Mouse (Mus musculus) urinary bladder, postnatal 25 days (tissue): ENCODE results near the gene Cfap20.

ENCODE experiments used
- DNase-seq: peaks from one replicate; pipeline ENCODE4 v3.0.0; 2022; ENCODE audit warnings: low spot score

Cfap20 gene

GRCm38 (mm10) chr8:95374429-95374828, 60.2 kb downstream of the Cfap20 start:
- DNase-seq, result no peak

DNA sequence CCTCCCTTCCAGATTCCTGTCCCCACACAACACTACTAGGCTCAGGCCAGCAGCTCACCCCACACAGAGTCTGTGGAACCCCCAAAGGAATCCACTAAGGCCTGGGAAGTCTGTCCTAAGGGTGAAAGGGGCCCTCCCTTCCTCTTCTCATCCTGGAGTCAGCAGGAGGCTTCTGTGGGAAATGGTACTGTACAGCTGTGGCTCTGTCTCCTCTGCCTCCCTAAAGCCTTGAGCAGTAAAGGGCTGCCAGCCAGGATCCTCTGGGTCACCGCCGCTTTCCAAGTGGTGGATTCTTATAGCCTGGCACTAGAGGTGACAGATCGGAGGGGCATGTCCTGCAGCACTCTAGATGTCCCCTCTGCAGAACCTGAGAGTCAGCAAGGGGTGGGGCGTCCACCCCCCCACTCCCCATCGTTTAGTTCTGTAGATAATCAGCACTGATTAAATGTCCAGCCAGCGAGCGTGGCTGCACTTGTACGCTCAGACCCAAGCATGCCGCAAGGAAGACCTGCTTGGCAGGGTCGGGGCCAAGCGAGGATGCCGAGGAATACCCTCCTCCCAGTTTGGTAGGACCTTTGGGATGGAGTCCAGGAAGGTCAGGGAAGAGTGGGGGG, 61.2 kb downstream of the Cfap20 start:
- DNase-seq, result no peak
